Mouse (Mus musculus) kidney, adult 2 months (tissue): ENCODE data around the gene Slx1b.

Experiments used
- CTCF ChIP-seq: fragments of 200-500 bp; conservative IDR thresholded peaks from 2 replicates; pipeline ENCODE4 v1.5.1; 2011; ENCODE audit warnings: low read depth, mild to moderate bottlenecking, control low read depth, low read length, moderate library complexity, mixed read lengths; ENCODE audit not compliant: insufficient read depth, insufficient read length
- POLR2A ChIP-seq: fragments of 200-500 bp; IDR thresholded peaks from one replicate; pipeline ENCODE4 v1.6.1; 2011; ENCODE audit warnings: low read depth, low read length, control low read depth

DNA sequence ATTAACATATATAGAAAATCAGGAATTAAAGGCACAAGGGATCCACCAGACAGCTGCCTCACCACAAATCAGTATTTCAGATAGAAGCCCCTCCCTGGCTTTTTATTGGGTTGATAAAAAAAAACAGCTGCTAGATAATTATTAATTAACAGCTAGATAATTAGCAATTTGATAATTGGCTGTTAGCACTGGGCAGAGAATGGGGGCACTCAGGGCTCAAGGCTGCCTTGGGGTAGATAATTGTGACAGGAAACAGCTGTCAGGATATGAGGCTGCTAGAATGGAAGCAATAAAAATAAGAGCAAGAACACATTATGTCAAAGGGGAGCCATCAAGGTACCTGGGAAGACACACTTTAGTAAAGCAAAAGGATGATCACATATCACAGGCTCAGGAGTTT lies 50.7 kb downstream of the Slx1b start:
- TF ChIP-seq POLR2A (no peak), CTCF (no peak)
